Mouse (Mus musculus) MEL (cell line): ENCODE data around the gene Creb3. TPM values are rescaled to one million over a fixed set of nuclear protein-coding genes. Genes with fewer than 3 reads are reported as not detected.

Experiments used
- DNase-seq: peaks from one replicate; pipeline ENCODE4 v3.0.0; 2011; ENCODE audit warnings: low read depth, low spot score
- H3K27ac ChIP-seq: 2 replicates; pipeline ENCODE4 v1.5.1; 2012; ENCODE audit warnings: low read depth, mild to moderate bottlenecking, control low read depth, low read length, moderate library complexity; ENCODE audit not compliant: control insufficient read depth
- H3K27me3 ChIP-seq, 2 experiments: fragments of 150-350 bp in 1 of 2; sonication (generic) in 1 of 2; 2 replicates each; pipeline ENCODE4 v1.6.1; 2012; ENCODE audit warnings: low read length in 2 of 2, mild to moderate bottlenecking in 2 of 2, improper control_type of control experiment in 1 of 2, moderate library complexity in 1 of 2; ENCODE audit not compliant: insufficient read depth in 2 of 2, control insufficient read depth in 1 of 2
- H3K36me3 ChIP-seq, 2 experiments: 2 replicates each; pipeline ENCODE4 v1.6.1; 2012 to 2014; ENCODE audit warnings: low read length in 2 of 2, improper control_type of control experiment in 1 of 2, inconsistent platforms in 1 of 2, mild to moderate bottlenecking in 1 of 2; ENCODE audit not compliant: insufficient read depth in 2 of 2, control insufficient read depth in 1 of 2
- H3K4me1 ChIP-seq, 2 experiments: fragments of 150-350 bp in 1 of 2; sonication (generic) in 1 of 2; 2 replicates each; pipeline ENCODE4 v1.6.1; 2012; ENCODE audit warnings: low read length in 2 of 2, improper control_type of control experiment in 1 of 2, mild to moderate bottlenecking in 1 of 2; ENCODE audit not compliant: insufficient read depth in 2 of 2, control insufficient read depth in 1 of 2
- H3K4me3 ChIP-seq, 2 experiments: fragments of 150-350 bp in 1 of 2; sonication (generic) in 1 of 2; 2 replicates each; pipeline ENCODE4 v1.5.1; 2012; ENCODE audit warnings: low read depth in 2 of 2, low read length in 2 of 2, mild to moderate bottlenecking in 2 of 2, moderate library complexity in 2 of 2, control low read depth in 1 of 2, improper control_type of control experiment in 1 of 2; ENCODE audit not compliant: control insufficient read depth in 1 of 2, insufficient read depth in 1 of 2
- H3K79me2 ChIP-seq: 2 replicates; pipeline ENCODE4 v1.6.1; 2012; ENCODE audit warnings: mild to moderate bottlenecking, low read length, moderate library complexity; ENCODE audit not compliant: control insufficient read depth, poor library complexity, insufficient read depth
- H3K9ac ChIP-seq: 2 replicates; pipeline ENCODE4 v1.6.1; 2012; ENCODE audit warnings: low read depth, mild to moderate bottlenecking, control low read depth, low read length, moderate library complexity; ENCODE audit not compliant: control insufficient read depth, poor library complexity, severe bottlenecking
- H3K9me3 ChIP-seq: fragments of 150-350 bp; sonication (generic); replicated peaks from 2 replicates; pipeline ENCODE4 v1.6.1; 2012; ENCODE audit warnings: mild to moderate bottlenecking, low read length, improper control_type of control experiment, moderate library complexity; ENCODE audit not compliant: insufficient read depth
- BHLHE40 ChIP-seq: IDR thresholded peaks from 2 replicates; pipeline ENCODE4 v1.6.1; 2012; ENCODE audit warnings: low read depth, mild to moderate bottlenecking, inconsistent platforms, low read length, improper control_type of control experiment, borderline replicate concordance
- CHD2 ChIP-seq: IDR thresholded peaks from 2 replicates; pipeline ENCODE4 v1.6.1; 2011; ENCODE audit warnings: low read length, improper control_type of control experiment
- ELF1 ChIP-seq: IDR thresholded peaks from 2 replicates; pipeline ENCODE4 v1.6.1; 2014; ENCODE audit warnings: low read depth, mild to moderate bottlenecking, inconsistent platforms, low read length, improper control_type of control experiment, moderate library complexity
- EP300 ChIP-seq, 2 experiments: IDR thresholded peaks; 2 replicates each; pipeline ENCODE4 v1.6.1; 2011; ENCODE audit warnings: improper control_type of control experiment in 2 of 2, low read length in 2 of 2, low read depth in 1 of 2, mild to moderate bottlenecking in 1 of 2
- ETS1 ChIP-seq: IDR thresholded peaks from 2 replicates; pipeline ENCODE4 v1.6.1; 2012; ENCODE audit warnings: low read depth, mild to moderate bottlenecking, inconsistent platforms, low read length, improper control_type of control experiment, moderate library complexity
- GATA1 ChIP-seq: IDR thresholded peaks from 2 replicates; pipeline ENCODE4 v1.6.1; 2011; ENCODE audit warnings: low read depth, low read length, improper control_type of control experiment
- MAFK ChIP-seq: IDR thresholded peaks from 2 replicates; pipeline ENCODE4 v1.6.1; 2011; ENCODE audit warnings: low read depth, mild to moderate bottlenecking, low read length, improper control_type of control experiment, borderline replicate concordance
- MAX ChIP-seq: IDR thresholded peaks from 2 replicates; pipeline ENCODE4 v1.6.1; 2011; ENCODE audit warnings: low read length, improper control_type of control experiment
- MAZ ChIP-seq: IDR thresholded peaks from 2 replicates; pipeline ENCODE4 v1.6.1; 2012; ENCODE audit warnings: low read depth, mild to moderate bottlenecking, inconsistent platforms, low read length, improper control_type of control experiment
- MEF2A ChIP-seq: IDR thresholded peaks from 2 replicates; pipeline ENCODE4 v1.6.1; 2014; ENCODE audit warnings: low read depth, mild to moderate bottlenecking, inconsistent platforms, low read length, improper control_type of control experiment; ENCODE audit not compliant: poor library complexity, insufficient replicate concordance, severe bottlenecking; ENCODE audit errors: extremely low read depth
- MYB ChIP-seq: IDR thresholded peaks from 2 replicates; pipeline ENCODE4 v1.6.1; 2011; ENCODE audit warnings: mild to moderate bottlenecking, low read depth, low read length, improper control_type of control experiment
- MYC ChIP-seq: IDR thresholded peaks from 2 replicates; pipeline ENCODE4 v1.6.1; 2011; ENCODE audit warnings: low read depth, mild to moderate bottlenecking, low read length, improper control_type of control experiment, moderate library complexity
- POLR2A ChIP-seq, 2 experiments: IDR thresholded peaks; 2 replicates each; pipeline ENCODE4 v1.6.1; 2011 to 2012; ENCODE audit warnings: low read length in 2 of 2, mild to moderate bottlenecking in 2 of 2, control low read depth in 1 of 2, improper control_type of control experiment in 1 of 2, low read depth in 1 of 2, moderate library complexity in 1 of 2; ENCODE audit not compliant: control insufficient read depth in 1 of 2, insufficient read depth in 1 of 2, poor library complexity in 1 of 2
- POLR2AphosphoS2 ChIP-seq: IDR thresholded peaks from 2 replicates; pipeline ENCODE4 v1.6.1; 2011; ENCODE audit warnings: low read length, improper control_type of control experiment
- POLR2AphosphoS5 ChIP-seq: IDR thresholded peaks from 2 replicates; pipeline ENCODE4 v1.6.1; 2012; ENCODE audit warnings: low read depth, borderline replicate concordance, mild to moderate bottlenecking, inconsistent platforms, low read length, moderate library complexity, mixed read lengths
- SMC3 ChIP-seq: IDR thresholded peaks from 2 replicates; pipeline ENCODE4 v1.6.1; 2011; ENCODE audit warnings: low read depth, low read length, improper control_type of control experiment
- TAL1 ChIP-seq: IDR thresholded peaks from 2 replicates; pipeline ENCODE4 v1.6.1; 2012; ENCODE audit warnings: mild to moderate bottlenecking, inconsistent platforms, low read length, moderate library complexity, mixed read lengths
- USF1 ChIP-seq: IDR thresholded peaks from 2 replicates; pipeline ENCODE4 v1.6.1; 2014; ENCODE audit warnings: low read depth, mild to moderate bottlenecking, inconsistent platforms, low read length, improper control_type of control experiment, moderate library complexity
- USF2 ChIP-seq, 2 experiments: IDR thresholded peaks; 2 replicates each; pipeline ENCODE4 v1.6.1; 2011 to 2012; ENCODE audit warnings: improper control_type of control experiment in 2 of 2, low read length in 2 of 2, borderline replicate concordance in 1 of 2, inconsistent platforms in 1 of 2, low read depth in 1 of 2, mild to moderate bottlenecking in 1 of 2; ENCODE audit not compliant: insufficient read depth in 1 of 2
- ZC3H11A ChIP-seq: IDR thresholded peaks from 2 replicates; pipeline ENCODE4 v1.6.1; 2012; ENCODE audit warnings: low read depth, mild to moderate bottlenecking, inconsistent platforms, low read length, improper control_type of control experiment
- ZKSCAN1 ChIP-seq: IDR thresholded peaks from 2 replicates; pipeline ENCODE4 v1.6.1; 2012; ENCODE audit warnings: low read depth, mild to moderate bottlenecking, inconsistent platforms, low read length, improper control_type of control experiment, moderate library complexity
- ZMIZ1 ChIP-seq: IDR thresholded peaks from 2 replicates; pipeline ENCODE4 v1.6.1; 2012; ENCODE audit warnings: low read depth, mild to moderate bottlenecking, inconsistent platforms, low read length, improper control_type of control experiment, moderate library complexity
- polyA plus RNA-seq, 2 experiments: library from polyadenylated mRNA; stranded (reverse) in 1 of 2; unstranded in 1 of 2; fragments of >175 nt in 1 of 2; fragments of >200 nt in 1 of 2; gene quantifications; 2 replicates each; pipeline versions ENCODE4 v1.2.1 to v1.2.4; 2012; ENCODE audit warnings: low replicate concordance in 2 of 2, low read depth in 1 of 2; ENCODE audit not compliant: insufficient read length in 2 of 2, insufficient read depth in 1 of 2, missing spikeins in 1 of 2
- total RNA-seq: library from RNA; depleted of rRNA; stranded (reverse); fragments of 300-350 nt; gene quantifications from 2 replicates; pipeline ENCODE4 v1.2.3, GENCODE M21; 2012

Gene Creb3
- total and polyA plus RNA-seq, 3 experiments: 17.1 to 21.3 TPM; not detected in 1

DNA sequence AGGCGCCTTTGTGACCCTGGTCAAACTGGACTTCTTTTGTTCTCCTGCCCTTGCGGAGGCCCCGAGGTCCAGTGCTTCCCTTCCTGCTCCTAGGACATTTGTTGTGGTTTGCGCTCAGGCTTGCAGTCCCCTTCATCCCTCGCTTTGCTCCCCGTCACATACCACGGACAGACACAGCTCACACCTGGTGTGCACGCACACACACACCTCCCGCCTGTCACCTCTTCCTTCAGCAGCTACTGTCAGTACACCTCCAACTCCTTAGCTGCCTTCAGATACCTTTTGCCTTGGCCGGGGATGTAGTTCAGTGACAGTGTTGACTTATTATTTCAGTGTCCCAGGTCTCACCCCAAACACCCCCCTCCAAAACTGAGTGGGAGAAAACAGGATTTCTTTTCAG lies 23.6 kb downstream of the Creb3 start:
- TF ChIP-seq SMC3 (no peak), ZC3H11A (no peak), MAX (no peak), ELF1 (no peak), POLR2AphosphoS5 (no peak), POLR2A (IDR thresholded peaks at IDR 0.05; ENCODE audit: control insufficient read depth in 1 of 2, insufficient read depth in 1 of 2, low read depth in 1 of 2, low read length in 2 of 2, poor library complexity in 1 of 2) (no peak), ZKSCAN1 (no peak), ETS1 (no peak), MEF2A (no peak)
- H3K27me3 ChIP-seq: no peaks in the 10 kb centered on the region
- no peak for DNase-seq
- H3K4me1 ChIP-seq: peaks cover 0 to 13% of the 10 kb centered on the region in 2 experiments; a peak in 3 of 4 replicates
- H3K36me3 ChIP-seq: peaks cover 0 to 9% of the 10 kb centered on the region in 2 experiments; a peak in 2 of 4 replicates
- no peaks in the 10 kb centered on the region for H3K9me3 ChIP-seq
- no peak overlapping the region for H3K9ac ChIP-seq
- H3K4me3 ChIP-seq: no peak overlapping the region
- H3K27ac ChIP-seq: no peak overlapping the region
- no peaks in the 10 kb centered on the region for H3K79me2 ChIP-seq

- no peak for TF ChIP-seq MAFK
- no peak for TF ChIP-seq BHLHE40
- TF ChIP-seq CHD2: no peak
- TF ChIP-seq POLR2AphosphoS2: 0 out of 2 replicates have a peak, but pooled peaks have one; percentile 0
- H3K9ac ChIP-seq: no peak overlapping the region
- no peaks in the 10 kb centered on the region for H3K27me3 ChIP-seq
- no peak for DNase-seq
- H3K9me3 ChIP-seq: no peaks in the 10 kb centered on the region
- no peaks in the 10 kb centered on the region for H3K79me2 ChIP-seq
- H3K4me3 ChIP-seq: no peak overlapping the region
- H3K4me1 ChIP-seq: peaks cover 0 to 13% of the 10 kb centered on the region in 2 experiments; a peak in 3 of 4 replicates
- H3K27ac ChIP-seq: no peak overlapping the region
- H3K36me3 ChIP-seq: peaks cover 0 to 13% of the 10 kb centered on the region in 2 experiments; a peak in 2 of 4 replicates
Measured at GRCm38 (mm10) chr4:43586411-43586810, 24.3 kb downstream of the Creb3 start.

GRCm38 (mm10) chr4:43587681-43588080 lies 25.5 kb downstream of the Creb3 start:
- Histone ChIP-seq H3K27ac (no peak overlapping the region), H3K9me3 (no peaks in the 10 kb centered on the region), H3K9ac (no peak overlapping the region), H3K4me1 (peaks cover 0 to 13% of the 10 kb centered on the region in 2 experiments; a peak in 3 of 4 replicates), H3K27me3 (no peaks in the 10 kb centered on the region), H3K4me3 (no peak overlapping the region), H3K36me3 (peaks cover 0 to 15% of the 10 kb centered on the region in 2 experiments; a peak in 2 of 4 replicates), H3K79me2 (no peaks in the 10 kb centered on the region)
- peak in 1 of 2 experiments; percentile 35; a peak in 1 of 4 replicates for TF ChIP-seq USF2 (IDR thresholded peaks at IDR 0.05; ENCODE audit: borderline replicate concordance in 1 of 2, insufficient read depth in 1 of 2, low read depth in 1 of 2, low read length in 2 of 2)
- peak; percentile 49; the same call in 1 of the 2 replicates for TF ChIP-seq MYC
- no peak for TF ChIP-seq ZMIZ1
- TF ChIP-seq GATA1: peak; percentile 67
- TF ChIP-seq MAZ: no peak
- peak; percentile 59; the same call in 1 of the 2 replicates for TF ChIP-seq BHLHE40
- TF ChIP-seq TAL1: peak; percentile 34; the same call in 1 of the 2 replicates
- no peak for TF ChIP-seq MYB
- peak; percentile 82 for TF ChIP-seq USF1
- TF ChIP-seq EP300 (IDR thresholded peaks at IDR 0.05; ENCODE audit: low read depth in 1 of 2, low read length in 2 of 2): peak in 1 of 2 experiments; percentile 24; a peak in 2 of 4 replicates
- peak; percentile 85 for TF ChIP-seq MAX
- peak; percentile 37 for DNase-seq
